Mouse (Mus musculus): ENCODE measurements around the gene Taf4.

- TF ChIP-seq POLR2A (IDR thresholded peaks at IDR 0.05; ENCODE audit: low read depth, low read length) (no peak), CTCF (conservative IDR thresholded peaks at IDR 0.05; ENCODE audit: insufficient read depth, insufficient read length, low read depth, low read length) (no peak)
Observed at GRCm38 (mm10) chr2:179986437-179987022, 10.1 kb upstream of the Taf4 start.

Measured in kidney, adult 2 months (tissue).